Mouse (Mus musculus) limb, embryonic 15.5 days (tissue): Measurements from ENCODE around the gene Mgat4c. TPM values are rescaled to one million over a fixed set of nuclear protein-coding genes. Genes with fewer than 3 reads are reported as not detected.

Experiments used
- ATAC-seq: fragments of 200-750 bp; cut with Nextera tagmentation; 2 replicates; pipeline ENCODE4 v1.8.0; 2017; ENCODE audit warnings: low read depth, moderate TSS enrichment; ENCODE audit not compliant: insufficient number of reproducible peaks, low FRiP score, low TSS enrichment
- H3K27ac ChIP-seq: fragments of 300-500 bp; sonication (generic); 2 replicates; pipeline ENCODE4 v1.5.1; 2015; ENCODE audit warnings: moderate library complexity, mild to moderate bottlenecking, inconsistent platforms
- H3K27me3 ChIP-seq: fragments of 300-500 bp; sonication (generic); 2 replicates; pipeline ENCODE4 v1.6.1; 2015; ENCODE audit warnings: inconsistent platforms
- H3K36me3 ChIP-seq: fragments of 300-500 bp; sonication (generic); 2 replicates; pipeline ENCODE4 v1.6.1; 2015; ENCODE audit warnings: inconsistent platforms
- H3K4me1 ChIP-seq: fragments of 300-500 bp; sonication (generic); 2 replicates; pipeline ENCODE4 v1.6.1; 2015; ENCODE audit warnings: inconsistent platforms
- H3K4me2 ChIP-seq: fragments of 300-500 bp; sonication (generic); 2 replicates; pipeline ENCODE4 v1.6.1; 2015; ENCODE audit warnings: mild to moderate bottlenecking, inconsistent platforms
- H3K4me3 ChIP-seq: fragments of 300-500 bp; sonication (generic); 2 replicates; pipeline ENCODE4 v1.5.1; 2015; ENCODE audit warnings: mild to moderate bottlenecking, inconsistent platforms
- H3K9ac ChIP-seq: fragments of 300-500 bp; sonication (generic); 2 replicates; pipeline ENCODE4 v1.6.1; 2015; ENCODE audit warnings: inconsistent platforms
- H3K9me3 ChIP-seq: fragments of 300-500 bp; sonication (generic); 2 replicates; pipeline ENCODE4 v1.6.1; 2016; ENCODE audit warnings: inconsistent platforms
- WGBS: fragments of 180-500 bp; shearing (Covaris S2); methylation state at CpG from one replicate; pipeline ENCODE4 v1.1.7; 2015; 5-methylcytosine and 5-hydroxymethylcytosine counted together
- polyA plus RNA-seq: library from polyadenylated mRNA; unstranded; fragments of >200 nt; fragmentation: Nextera tagmentation; extraction: Ambion mirVana; gene quantifications from 2 replicates; pipeline ENCODE4 v1.2.1, GENCODE M21; 2015

Mgat4c gene
- polyA plus RNA-seq, 1 experiment from 2014 or later, result 2.4 TPM

DNA sequence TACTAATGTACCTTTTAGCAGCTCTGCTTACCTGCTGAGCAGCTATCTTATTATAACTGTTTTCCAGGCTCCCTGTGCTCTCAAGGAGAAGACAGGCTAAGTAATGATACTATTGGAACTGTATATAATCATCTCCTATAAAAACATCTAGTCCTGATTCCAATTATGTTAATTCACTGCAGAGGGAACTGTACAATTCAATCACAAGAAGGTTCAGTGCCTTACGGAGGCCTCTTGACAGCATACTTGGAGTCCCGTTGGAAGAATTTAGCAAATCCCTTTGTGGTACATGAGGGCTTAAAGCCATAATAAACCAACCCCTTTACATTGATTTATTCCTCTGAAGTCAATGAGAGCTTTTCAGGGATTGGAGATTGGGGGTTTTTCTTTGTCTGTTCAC, 174.8 kb downstream of the Mgat4c start:
- Histone ChIP-seq H3K36me3 (no peaks in the 10 kb centered on the region), H3K9ac (no peak overlapping the region), H3K27ac (no peak overlapping the region), H3K27me3 (no peaks in the 10 kb centered on the region), H3K9me3 (no peaks in the 10 kb centered on the region), H3K4me3 (no peak overlapping the region), H3K4me1 (no peaks in the 10 kb centered on the region), H3K4me2 (no peak overlapping the region)
- ATAC-seq, result no peak
- 60% methylated on average over 2 of the region's 2 CpGs for WGBS

DNA sequence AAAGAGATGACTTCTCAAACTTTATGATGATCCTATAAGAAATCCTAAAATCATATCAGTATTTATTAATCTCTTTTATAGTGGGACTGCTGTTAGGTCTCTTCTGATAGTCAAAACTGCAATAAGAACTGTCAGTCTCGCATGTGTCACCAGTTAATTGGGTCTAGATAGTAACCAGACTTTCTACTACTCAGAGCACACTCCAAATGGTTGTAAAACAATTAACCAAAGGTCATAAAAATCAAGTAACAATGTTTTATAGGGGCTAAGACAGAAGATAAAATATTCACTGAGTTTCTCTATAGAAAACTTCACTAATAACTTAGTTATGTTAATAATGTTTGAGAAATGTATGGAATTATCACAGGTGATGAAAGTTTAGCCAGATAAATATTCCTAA, 208.6 kb downstream of the Mgat4c start:
- Histone ChIP-seq H3K27me3 (no peaks in the 10 kb centered on the region), H3K9ac (no peak overlapping the region), H3K4me1 (no peaks in the 10 kb centered on the region), H3K27ac (no peak overlapping the region), H3K4me2 (no peak overlapping the region), H3K9me3 (no peaks in the 10 kb centered on the region), H3K4me3 (no peak overlapping the region), H3K36me3 (no peaks in the 10 kb centered on the region)
- 55% methylated on average over 1 of the region's 1 CpGs for WGBS
- no peak for ATAC-seq

DNA sequence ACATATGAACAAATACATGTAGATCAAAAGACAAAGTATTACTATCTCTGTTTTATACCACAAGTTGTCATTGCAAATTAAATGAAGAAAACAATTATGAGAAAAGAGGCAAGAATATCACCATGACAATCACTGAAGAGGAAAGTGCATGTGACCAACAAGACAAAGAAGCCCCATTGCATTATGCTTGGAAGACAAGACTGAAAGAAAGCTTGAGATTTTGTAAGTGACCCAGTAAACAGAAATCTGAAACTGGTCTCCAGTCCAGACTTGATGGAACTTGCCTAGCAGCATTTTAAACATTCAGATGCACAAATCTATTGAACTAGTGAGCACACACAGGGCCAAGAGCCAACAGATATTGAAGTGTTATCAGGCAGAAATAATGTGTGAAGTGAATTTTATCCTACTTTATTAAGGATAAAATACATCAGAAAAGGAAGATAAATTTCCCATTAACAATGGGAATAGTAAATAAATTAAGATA, 236.1 kb downstream of the Mgat4c start:
- H3K4me2 ChIP-seq, result no peak overlapping the region
- H3K4me3 ChIP-seq, result no peak overlapping the region
- H3K9ac ChIP-seq, result no peak overlapping the region
- H3K9me3 ChIP-seq, result no peaks in the 10 kb centered on the region
- no peaks in the 10 kb centered on the region for H3K4me1 ChIP-seq
- H3K27me3 ChIP-seq, result no peaks in the 10 kb centered on the region
- no peaks in the 10 kb centered on the region for H3K36me3 ChIP-seq
- H3K27ac ChIP-seq, result no peak overlapping the region
- ATAC-seq, result no peak

DNA sequence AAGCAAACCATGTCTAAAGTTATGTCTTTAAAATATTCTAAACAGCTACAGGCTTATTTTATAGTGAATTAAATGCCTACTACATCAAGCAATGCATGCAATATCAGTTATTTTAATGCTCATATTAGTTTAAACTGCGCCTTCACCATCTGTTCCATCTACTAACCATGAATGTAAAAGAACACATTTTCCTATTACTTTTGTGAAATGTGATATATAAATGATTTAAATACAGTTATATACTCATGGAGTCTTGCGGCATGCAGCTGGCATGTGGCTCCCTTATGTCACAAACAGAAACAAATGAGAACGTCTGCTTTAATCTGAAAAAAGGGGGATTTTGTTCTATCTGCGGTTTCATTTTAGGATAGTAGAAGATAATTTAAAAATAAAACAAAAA, 316.3 kb downstream of the Mgat4c start:
- Histone ChIP-seq H3K9me3 (no peaks in the 10 kb centered on the region), H3K9ac (no peak overlapping the region), H3K36me3 (no peaks in the 10 kb centered on the region), H3K4me3 (no peak overlapping the region), H3K27ac (no peak overlapping the region), H3K4me2 (no peak overlapping the region), H3K27me3 (no peaks in the 10 kb centered on the region), H3K4me1 (no peaks in the 10 kb centered on the region)
- WGBS, result 65% methylated on average over 4 of the region's 4 CpGs
- no peak for ATAC-seq

DNA sequence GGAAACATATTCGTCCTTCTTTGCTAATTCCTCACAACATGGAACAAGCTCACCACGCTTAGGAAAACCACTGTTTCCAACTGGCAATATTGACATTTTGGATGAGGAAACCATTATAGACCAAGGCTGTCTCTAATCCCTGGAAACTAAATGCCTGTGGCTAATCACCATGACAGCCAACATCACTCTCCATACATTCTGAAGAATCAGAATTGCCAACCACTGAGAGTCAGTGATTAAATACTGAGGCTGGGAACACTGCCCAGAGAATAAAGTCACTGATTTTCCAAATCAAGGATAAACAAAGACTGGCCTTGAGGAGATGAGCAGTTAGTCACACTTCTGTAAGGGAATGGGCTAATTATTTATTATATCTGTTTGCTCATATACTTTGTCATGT, 361.2 kb downstream of the Mgat4c start:
- Histone ChIP-seq H3K9me3 (no peaks in the 10 kb centered on the region), H3K27me3 (no peaks in the 10 kb centered on the region), H3K36me3 (no peaks in the 10 kb centered on the region), H3K27ac (no peak overlapping the region), H3K4me3 (no peak overlapping the region), H3K4me2 (no peak overlapping the region), H3K4me1 (no peaks in the 10 kb centered on the region), H3K9ac (no peak overlapping the region)
- WGBS, result 63% methylated on average over 2 of the region's 2 CpGs
- no peak for ATAC-seq

DNA sequence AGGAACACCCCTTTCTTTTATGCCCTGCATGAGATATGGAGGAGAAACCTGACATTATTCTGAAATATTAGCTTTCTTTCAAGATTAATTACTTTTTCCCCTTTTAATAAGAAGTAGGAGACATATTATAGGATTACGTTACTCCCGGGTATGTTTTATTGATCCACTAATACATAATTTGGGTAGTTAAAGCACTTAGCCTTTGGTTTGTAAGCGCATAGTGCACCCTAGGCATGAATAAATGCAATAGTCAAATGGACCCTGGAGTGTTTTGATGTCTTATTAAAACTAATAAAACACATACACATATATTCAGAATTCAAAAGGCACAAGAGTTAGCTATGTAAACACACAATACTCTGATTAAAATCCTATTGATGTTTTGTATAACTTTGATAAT, 374.9 kb downstream of the Mgat4c start:
- H3K4me2 ChIP-seq, result no peak overlapping the region
- no peak for ATAC-seq
- H3K9ac ChIP-seq, result no peak overlapping the region
- no peak overlapping the region for H3K4me3 ChIP-seq
- WGBS, result 63% methylated on average over 3 of the region's 3 CpGs
- H3K36me3 ChIP-seq, result no peaks in the 10 kb centered on the region
- H3K27ac ChIP-seq, result no peak overlapping the region
- no peaks in the 10 kb centered on the region for H3K9me3 ChIP-seq
- no peaks in the 10 kb centered on the region for H3K27me3 ChIP-seq
- no peaks in the 10 kb centered on the region for H3K4me1 ChIP-seq

DNA sequence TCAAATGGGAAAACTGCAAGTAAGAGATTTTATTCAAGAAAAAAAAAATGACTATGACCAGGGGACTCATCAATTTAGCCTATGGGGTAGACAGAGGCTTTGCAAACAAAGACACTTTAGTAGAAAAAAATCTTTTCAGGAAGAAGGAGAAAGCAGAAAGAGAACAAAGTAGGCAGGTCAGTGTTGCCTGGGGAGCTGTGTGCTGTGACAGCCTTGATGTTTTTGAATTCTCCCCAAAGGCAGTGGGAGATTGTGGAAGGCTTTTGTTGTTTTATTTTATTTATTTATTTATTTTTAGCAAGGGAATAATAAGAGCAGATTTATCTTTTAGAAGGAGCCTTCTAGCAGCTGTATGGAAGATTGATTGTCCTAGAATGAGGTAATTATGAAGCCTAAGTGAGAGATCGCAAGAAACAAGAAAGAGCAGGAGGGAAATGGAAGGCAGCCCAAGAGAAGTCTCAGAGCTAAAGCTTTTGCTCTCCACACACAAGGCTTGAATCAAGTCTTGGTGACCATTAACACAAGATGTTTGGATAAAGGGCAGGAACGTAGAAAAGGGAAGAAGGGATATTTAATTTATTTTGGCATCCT, 375.8 kb downstream of the Mgat4c start:
- Histone ChIP-seq H3K4me2 (no peak overlapping the region), H3K9ac (no peak overlapping the region), H3K27ac (no peak overlapping the region), H3K4me1 (no peaks in the 10 kb centered on the region), H3K9me3 (no peaks in the 10 kb centered on the region), H3K36me3 (no peaks in the 10 kb centered on the region), H3K27me3 (no peaks in the 10 kb centered on the region), H3K4me3 (no peak overlapping the region)
- ATAC-seq, result no peak
- 30% methylated on average over 2 of the region's 2 CpGs for WGBS

DNA sequence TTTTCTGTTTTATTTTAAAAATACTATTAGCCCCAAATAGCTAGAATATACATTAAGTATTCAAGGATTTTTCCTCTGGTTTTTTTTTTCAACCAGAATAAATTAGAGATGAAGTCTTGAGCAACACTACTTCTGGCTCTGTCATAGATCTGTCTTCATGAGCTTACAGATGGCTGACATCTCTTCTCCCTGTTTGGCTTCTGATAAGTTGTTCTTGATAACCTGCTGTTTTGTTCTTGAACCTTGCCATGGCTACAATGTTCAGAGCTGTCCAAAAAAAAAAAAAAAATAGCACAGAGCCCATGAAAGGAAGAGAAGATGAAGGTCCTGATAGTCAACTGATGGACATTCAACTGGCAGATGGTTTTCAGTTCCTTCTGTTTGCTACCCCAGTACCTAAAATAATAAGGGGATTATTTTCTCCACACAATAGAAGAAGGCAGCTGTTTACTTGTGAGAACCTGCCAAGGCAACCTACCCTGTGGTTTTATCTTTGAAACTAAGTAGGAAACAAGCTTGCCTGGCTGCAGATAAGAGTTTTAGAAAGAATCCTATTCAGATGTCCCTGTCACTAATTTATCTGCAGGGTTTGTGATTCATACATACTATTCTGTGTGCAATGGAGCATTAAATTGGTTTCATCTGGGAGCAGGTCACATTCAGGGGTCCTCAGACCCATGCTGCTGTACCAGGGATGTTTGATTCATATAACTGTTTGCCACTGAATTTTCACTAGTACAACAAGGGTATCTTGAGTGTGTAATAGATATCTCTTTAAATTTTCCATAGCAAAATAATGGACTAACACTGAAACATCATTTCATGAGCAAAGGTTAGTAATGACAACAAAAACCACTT, 393.5 kb downstream of the Mgat4c start:
- H3K27ac ChIP-seq, result no peak overlapping the region
- ATAC-seq, result no peak
- H3K4me1 ChIP-seq, result no peaks in the 10 kb centered on the region
- H3K27me3 ChIP-seq, result no peaks in the 10 kb centered on the region
- no peak overlapping the region for H3K9ac ChIP-seq
- no peak overlapping the region for H3K4me2 ChIP-seq
- no peak overlapping the region for H3K4me3 ChIP-seq
- no peaks in the 10 kb centered on the region for H3K36me3 ChIP-seq
- H3K9me3 ChIP-seq, result no peaks in the 10 kb centered on the region

DNA sequence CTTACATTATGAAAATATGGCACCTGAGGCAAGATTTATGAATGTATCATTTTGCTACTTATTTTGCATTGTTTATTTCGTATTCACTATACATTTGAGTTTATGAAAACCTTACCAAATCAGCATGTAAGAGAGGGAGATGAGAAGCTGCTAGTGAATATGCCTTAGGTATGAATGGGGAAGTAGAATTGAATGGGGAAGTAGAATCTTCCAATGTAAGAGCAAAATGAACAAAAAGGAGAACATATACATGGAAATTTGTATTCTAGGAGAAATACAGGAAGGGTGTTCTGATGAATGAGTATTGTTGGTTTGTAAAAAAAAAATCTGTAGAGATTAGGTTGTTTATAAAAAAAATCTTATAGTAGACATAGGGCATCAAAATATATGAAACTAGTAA, 441.9 kb downstream of the Mgat4c start:
- WGBS, result 75% methylated on average over 1 of the region's 1 CpGs

DNA sequence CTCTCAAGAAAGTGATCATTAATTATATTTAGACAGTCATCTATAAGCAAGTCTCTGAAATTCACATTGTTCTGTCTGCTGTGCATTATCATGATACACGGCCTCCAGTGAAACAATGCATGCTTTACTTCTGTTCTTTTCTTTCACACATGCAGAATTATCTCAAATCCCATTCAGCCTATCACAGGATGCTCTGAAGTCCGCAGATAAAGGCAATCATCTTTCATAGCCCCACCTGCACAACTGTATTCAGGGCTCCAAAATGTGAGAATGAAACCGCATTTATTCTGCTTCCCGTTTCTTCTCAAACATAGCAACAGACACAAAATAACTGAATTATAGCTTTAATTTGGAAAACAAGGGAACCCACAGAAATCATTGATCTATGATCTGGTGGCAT, 446.1 kb downstream of the Mgat4c start:
- Histone ChIP-seq H3K36me3 (no peaks in the 10 kb centered on the region), H3K4me3 (no peak overlapping the region), H3K4me1 (no peaks in the 10 kb centered on the region), H3K27me3 (no peaks in the 10 kb centered on the region), H3K4me2 (no peak overlapping the region), H3K9ac (no peak overlapping the region), H3K27ac (no peak overlapping the region), H3K9me3 (no peaks in the 10 kb centered on the region)
- WGBS, result 82% methylated on average over 4 of the region's 4 CpGs
- no peak for ATAC-seq

More for the DNA sequence above, 441.9 kb downstream of the Mgat4c start:
- no peak overlapping the region for H3K27ac ChIP-seq
- no peaks in the 10 kb centered on the region for H3K4me1 ChIP-seq
- H3K9me3 ChIP-seq, result no peaks in the 10 kb centered on the region
- no peak overlapping the region for H3K9ac ChIP-seq
- no peaks in the 10 kb centered on the region for H3K36me3 ChIP-seq
- H3K27me3 ChIP-seq, result no peaks in the 10 kb centered on the region
- H3K4me3 ChIP-seq, result no peak overlapping the region
- no peak overlapping the region for H3K4me2 ChIP-seq
- no peak for ATAC-seq

DNA sequence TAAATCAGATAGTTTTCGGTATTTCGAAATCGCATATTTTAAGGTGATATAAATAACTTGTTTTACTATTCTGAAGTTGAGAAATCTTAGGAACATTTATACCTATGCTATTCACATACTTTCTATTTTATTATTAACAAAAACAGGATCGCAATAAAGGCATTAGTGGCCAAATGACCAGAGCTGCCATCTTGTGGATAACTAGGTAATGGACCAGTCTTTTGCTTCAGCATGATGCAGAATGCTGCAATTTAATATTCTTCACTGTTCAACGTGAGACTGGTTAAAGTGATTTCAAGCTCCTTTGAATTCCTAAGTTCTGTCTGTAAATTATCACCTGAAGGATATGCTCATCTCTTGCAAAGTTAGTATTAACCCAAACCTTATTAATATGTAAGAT, 473.6 kb downstream of the Mgat4c start:
- Histone ChIP-seq H3K9ac (no peak overlapping the region), H3K27ac (no peak overlapping the region), H3K4me2 (no peak overlapping the region), H3K9me3 (no peaks in the 10 kb centered on the region), H3K4me3 (no peak overlapping the region), H3K27me3 (no peaks in the 10 kb centered on the region), H3K4me1 (no peaks in the 10 kb centered on the region), H3K36me3 (no peaks in the 10 kb centered on the region)
- WGBS, result 69% methylated on average over 5 of the region's 5 CpGs
- ATAC-seq, result no peak

DNA sequence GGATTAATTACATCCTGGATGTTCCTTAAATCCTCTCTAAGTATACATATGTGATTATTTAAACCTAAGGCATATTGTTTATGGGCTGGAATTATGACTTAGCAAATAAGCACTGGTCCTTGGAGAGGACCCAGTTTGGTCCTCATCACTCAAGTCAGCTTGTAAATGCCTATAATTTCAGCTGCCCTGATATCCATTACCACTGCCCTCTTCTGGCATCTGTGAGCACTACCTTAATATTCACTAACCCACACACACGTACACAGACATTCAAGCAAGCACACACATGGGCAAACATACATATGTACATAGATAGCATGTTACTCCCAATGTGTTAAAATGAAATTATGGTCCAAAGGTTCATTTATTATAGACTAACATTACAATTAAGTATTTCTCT, 474.6 kb downstream of the Mgat4c start:
- H3K9me3 ChIP-seq, result no peaks in the 10 kb centered on the region
- no peak overlapping the region for H3K4me2 ChIP-seq
- WGBS, result 44% methylated on average over 1 of the region's 1 CpGs
- no peaks in the 10 kb centered on the region for H3K36me3 ChIP-seq
- H3K27me3 ChIP-seq, result no peaks in the 10 kb centered on the region
- H3K9ac ChIP-seq, result no peak overlapping the region
- ATAC-seq, result no peak
- no peaks in the 10 kb centered on the region for H3K4me1 ChIP-seq
- H3K27ac ChIP-seq, result no peak overlapping the region
- H3K4me3 ChIP-seq, result no peak overlapping the region
